Mouse (Mus musculus) left cerebral cortex, adult 18-20 months (tissue): ENCODE results near the gene Cdkn2b. TPM values are rescaled to one million over a fixed set of nuclear protein-coding genes. Genes with fewer than 3 reads are reported as not detected.

Experiments
- DNase-seq, 2 experiments: peaks; one replicate each; pipeline ENCODE4 v3.0.0; 2021 to 2022; ENCODE audit warnings: low spot score in 2 of 2, mixed read lengths in 1 of 2
- long read RNA-seq, 2 experiments: library from polyadenylated mRNA; stranded (forward); transcript quantifications; one replicate each; pipeline ENCODE4 v2.0.0; 2021
- total RNA-seq, 2 experiments: library from RNA; stranded (reverse); gene quantifications; 2 replicates each; pipeline ENCODE4 v1.2.3; 2021

Gene Cdkn2b
- total RNA-seq, result 1 to 10 TPM; 1.2 to 1.6 TPM
- long read RNA-seq, experiment 1, partial matches to known transcripts, result 0 of 2 reads
- long read RNA-seq, experiment 1, other reads (novel, unspliced or antisense), result 0 of 2 reads
- long read RNA-seq, experiment 2, partial matches to known transcripts, result 0 of 1 reads
- long read RNA-seq, experiment 2, other reads (novel, unspliced or antisense), result 0 of 1 reads

DNA sequence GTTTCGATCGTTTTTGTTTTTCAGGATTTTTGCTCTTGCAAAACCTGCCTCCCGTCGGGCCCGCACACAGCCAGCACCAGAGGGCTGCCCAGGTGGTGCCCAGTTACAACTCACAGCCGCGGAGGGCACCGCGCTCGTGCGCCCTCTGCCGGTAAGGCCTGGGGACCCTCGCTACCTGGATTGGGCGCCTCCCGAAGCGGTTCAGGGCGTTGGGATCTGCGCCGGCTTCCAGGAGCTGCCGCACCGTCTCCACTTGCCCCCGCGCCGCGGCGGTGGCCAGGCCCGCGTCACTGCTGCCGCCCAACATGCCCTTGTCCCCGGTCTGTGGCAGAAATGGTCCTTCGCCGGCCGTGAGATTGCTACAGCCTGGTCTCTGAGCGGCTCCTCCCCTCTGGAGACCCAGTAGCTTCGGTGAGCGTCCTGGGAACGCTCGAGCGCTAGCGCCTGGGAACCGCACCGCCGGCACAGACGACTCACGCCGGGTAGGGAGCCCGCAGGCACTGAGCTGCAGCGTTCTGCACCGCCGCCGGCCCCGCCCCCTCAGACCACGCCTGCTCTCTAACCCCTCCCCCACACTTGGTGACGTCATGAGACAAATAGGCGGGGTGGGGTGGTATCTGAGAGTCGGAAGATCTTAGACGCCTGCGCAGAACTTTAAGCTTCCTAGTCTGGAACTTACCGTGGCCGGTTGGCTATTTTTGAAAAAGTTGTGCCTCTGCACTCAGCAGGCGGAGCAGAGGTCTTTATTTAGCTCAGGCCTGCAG is at the start of gene Cdkn2b:
Gene Cdkn2b (minus strand): TSS at position 549 of the 764 bp plus-strand sequence.
- DNase-seq, result peak; percentile 50 to 54

- DNase-seq, result no peak
These were observed 49.5 kb upstream of the Cdkn2b start for GRCm38 (mm10) chr4:89360349-89360748.

- DNase-seq, result no peak
These were observed 48.7 kb upstream of the Cdkn2b start for GRCm38 (mm10) chr4:89359506-89359905.

DNA sequence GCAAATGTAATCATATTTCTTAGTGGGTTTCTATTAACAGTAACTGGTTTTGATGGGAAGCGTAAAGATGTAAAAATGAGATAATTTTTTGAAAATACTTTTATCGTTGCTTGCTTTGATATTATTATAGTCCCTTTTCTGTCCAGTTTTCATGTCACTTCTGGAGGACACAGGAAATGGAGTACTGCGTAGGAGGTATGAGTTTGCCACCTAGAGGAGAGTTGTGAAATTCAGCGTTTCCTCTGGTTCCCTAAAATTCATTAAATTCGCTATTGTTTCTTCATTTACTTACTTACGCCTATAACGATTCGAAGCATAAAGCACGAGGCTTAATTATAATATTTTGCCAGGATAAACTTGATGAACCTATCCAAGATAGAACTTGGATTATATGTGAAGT is 43.1 kb upstream of the Cdkn2b start:
- DNase-seq, result no peak

GRCm38 (mm10) chr4:89353071-89353582 is 42.3 kb upstream of the Cdkn2b start:
- no peak for DNase-seq

GRCm38 (mm10) chr4:89351474-89351873 is 40.6 kb upstream of the Cdkn2b start:
- DNase-seq, result no peak

GRCm38 (mm10) chr4:89350938-89351451 is 40.2 kb upstream of the Cdkn2b start:
- no peak for DNase-seq

- no peak for DNase-seq
These were observed 39.6 kb upstream of the Cdkn2b start for GRCm38 (mm10) chr4:89350391-89350790.

DNA sequence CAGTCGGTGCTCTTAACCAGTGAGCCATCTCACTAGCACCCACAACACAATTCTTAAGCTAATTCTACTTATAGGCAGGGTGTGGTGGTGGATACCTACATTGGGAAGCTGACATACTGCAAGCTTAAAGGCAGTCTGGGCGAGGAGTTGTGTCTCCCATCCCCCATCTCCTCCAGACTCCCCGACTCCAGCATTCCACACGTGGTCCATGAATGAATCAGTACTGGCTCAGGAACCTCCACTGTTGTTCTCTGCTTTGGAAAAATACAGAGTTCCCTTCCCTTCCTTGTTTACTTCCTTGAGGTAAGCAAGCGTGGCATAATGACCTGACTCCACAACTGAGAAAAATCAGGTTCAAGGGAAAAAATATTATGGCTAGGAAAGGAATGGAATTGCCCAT is 38.0 kb upstream of the Cdkn2b start:
- DNase-seq, result no peak

DNA sequence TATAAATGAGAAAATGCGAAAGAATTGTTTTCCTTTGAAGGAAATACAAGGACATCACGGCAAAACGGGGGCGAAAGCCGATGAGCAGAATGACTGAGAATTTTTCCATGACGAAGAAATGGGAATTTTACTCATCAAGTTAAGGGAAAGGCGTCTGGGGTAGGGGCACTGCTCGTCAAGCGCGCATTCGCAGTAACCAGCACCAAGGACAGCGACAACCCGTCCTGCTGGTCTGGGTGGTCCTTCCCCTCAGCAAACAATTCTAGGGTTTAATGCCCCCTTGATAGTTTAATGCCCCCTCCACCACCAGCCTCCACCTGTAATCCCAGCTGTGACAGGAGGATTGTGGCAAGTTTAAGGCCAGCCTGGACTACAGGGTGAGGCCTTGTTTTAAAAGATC is 2.6 kb upstream of the Cdkn2b start:
- DNase-seq, result no peak

- no peak for DNase-seq
These were observed 843 bp downstream of the Cdkn2b start for GRCm38 (mm10) chr4:89309996-89310395.

- DNase-seq, result no peak
These were observed 2.8 kb downstream of the Cdkn2b start for GRCm38 (mm10) chr4:89308001-89308400.

- DNase-seq, result no peak
These were observed 4.0 kb downstream of the Cdkn2b start for GRCm38 (mm10) chr4:89306798-89307365.

- no peak for DNase-seq
These were observed 5.1 kb downstream of the Cdkn2b start for GRCm38 (mm10) chr4:89305691-89306090.

DNA sequence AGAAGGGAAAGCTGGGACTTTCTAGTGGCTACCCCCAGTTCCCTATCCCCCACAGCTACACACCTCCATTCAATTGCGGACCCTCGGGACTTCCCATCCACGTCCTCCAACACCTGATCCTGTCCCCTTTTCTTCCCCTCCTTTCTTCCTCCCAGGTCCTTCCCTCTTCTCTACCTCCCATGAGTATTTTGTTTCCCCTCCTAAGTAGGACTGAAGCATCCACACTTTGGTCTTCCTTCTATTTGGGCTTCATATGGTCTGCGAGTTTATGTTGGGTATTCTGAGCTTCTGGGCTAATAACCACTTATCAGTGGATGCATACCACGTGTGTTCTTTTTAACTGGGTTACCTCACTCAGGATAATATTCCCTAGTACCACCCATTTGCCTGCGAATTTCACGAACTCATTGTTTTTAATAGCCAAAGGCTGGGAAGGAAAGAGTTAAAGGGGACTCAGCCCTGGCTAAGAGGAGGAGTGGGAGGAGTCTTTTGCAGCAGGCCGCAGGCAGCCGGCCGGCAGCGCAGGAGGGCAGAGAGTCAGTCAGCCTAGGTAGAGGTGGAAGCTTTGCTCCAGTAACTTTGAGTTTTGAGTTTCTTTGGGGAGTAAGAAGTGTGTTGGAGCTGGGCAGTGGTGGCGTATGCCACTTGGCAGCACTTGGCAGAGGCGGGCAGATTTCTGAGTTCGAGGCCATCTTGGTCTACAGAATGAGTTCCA is 7.4 kb downstream of the Cdkn2b start:
- DNase-seq, result no peak

DNA sequence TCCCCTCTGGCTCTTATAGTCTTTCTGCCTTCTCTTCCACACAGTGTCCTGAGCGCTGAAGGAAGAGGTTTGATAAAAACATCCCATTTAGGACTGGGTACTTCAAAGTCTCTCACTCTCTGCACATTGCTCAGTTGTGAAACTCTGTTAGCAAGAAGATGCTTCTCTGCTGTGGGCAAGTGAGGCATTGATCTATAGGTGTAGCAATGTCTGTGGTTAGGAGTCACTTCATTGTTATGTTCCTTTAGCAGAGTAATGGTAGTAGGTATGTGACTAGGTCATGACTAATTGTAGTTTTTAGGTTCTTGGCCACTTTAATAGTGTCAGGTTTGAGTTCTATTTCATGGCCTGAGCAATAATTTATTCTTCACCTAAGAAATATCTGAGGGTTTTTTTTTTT is 8.7 kb downstream of the Cdkn2b start:
- no peak for DNase-seq

GRCm38 (mm10) chr4:89299721-89300120 is 11.1 kb downstream of the Cdkn2b start:
- DNase-seq, result no peak

GRCm38 (mm10) chr4:89295441-89296220 is 15.2 kb downstream of the Cdkn2b start:
- DNase-seq, result no peak

- peak; percentile 24 to 48 for DNase-seq
These were observed 16.1 kb downstream of the Cdkn2b start, which contains the start of gene Cdkn2a for GRCm38 (mm10) chr4:89294486-89295440. Cdkn2a (minus strand) TSS chr4:89294653.
